Mouse (Mus musculus) cerebellum, postnatal 36 days (tissue): Measurements from ENCODE around the gene Arhgap15.
A peak's percentile ranks its signal among the peaks of the same experiment; 100 is the strongest.

ENCODE experiments used
- DNase-seq, 2 experiments: peaks; one replicate each; pipeline ENCODE4 v3.0.0; 2021 to 2022; ENCODE audit warnings: mixed read lengths in 2 of 2

The Arhgap15 gene

GRCm38 (mm10) chr2:44192058-44192457 lies 443.4 kb downstream of the Arhgap15 start:
- DNase-seq: no peak

- no peak for DNase-seq
Measured at GRCm38 (mm10) chr2:44215506-44215905, 466.9 kb downstream of the Arhgap15 start.

- DNase-seq: no peak
Measured at GRCm38 (mm10) chr2:44217811-44218210, 469.2 kb downstream of the Arhgap15 start.

- no peak for DNase-seq
Measured at GRCm38 (mm10) chr2:44218317-44218716, 469.7 kb downstream of the Arhgap15 start.

GRCm38 (mm10) chr2:44221686-44222085 lies 473.1 kb downstream of the Arhgap15 start:
- DNase-seq: no peak

GRCm38 (mm10) chr2:44222176-44222753 lies 473.6 kb downstream of the Arhgap15 start:
- no peak for DNase-seq

GRCm38 (mm10) chr2:44234856-44235255 lies 486.2 kb downstream of the Arhgap15 start:
- DNase-seq: no peak

GRCm38 (mm10) chr2:44241657-44242454 lies 493.2 kb downstream of the Arhgap15 start:
- no peak for DNase-seq

GRCm38 (mm10) chr2:44242628-44243255 lies 494.1 kb downstream of the Arhgap15 start:
- DNase-seq: no peak

- DNase-seq: no peak
Measured at GRCm38 (mm10) chr2:44255343-44255742, 506.7 kb downstream of the Arhgap15 start.

GRCm38 (mm10) chr2:44257946-44258345 lies 509.3 kb downstream of the Arhgap15 start:
- DNase-seq: peak; percentile 38 to 49

GRCm38 (mm10) chr2:44271455-44272346 lies 523.1 kb downstream of the Arhgap15 start:
- DNase-seq: no peak

- DNase-seq: no peak
Measured at GRCm38 (mm10) chr2:44272606-44273005, 524.0 kb downstream of the Arhgap15 start.

GRCm38 (mm10) chr2:44274425-44274824 lies 525.8 kb downstream of the Arhgap15 start:
- DNase-seq: no peak

GRCm38 (mm10) chr2:44286181-44286719 lies 537.6 kb downstream of the Arhgap15 start:
- DNase-seq: no peak

- no peak for DNase-seq
Measured at GRCm38 (mm10) chr2:44299156-44299555, 550.5 kb downstream of the Arhgap15 start.

GRCm38 (mm10) chr2:44299909-44300308 lies 551.3 kb downstream of the Arhgap15 start:
- no peak for DNase-seq

- no peak for DNase-seq
Measured at GRCm38 (mm10) chr2:44300466-44300865, 551.8 kb downstream of the Arhgap15 start.

- no peak for DNase-seq
Measured at GRCm38 (mm10) chr2:44304261-44304970, 555.8 kb downstream of the Arhgap15 start.

GRCm38 (mm10) chr2:44304971-44305808 lies 556.6 kb downstream of the Arhgap15 start:
- no peak for DNase-seq

GRCm38 (mm10) chr2:44306137-44306536 lies 557.5 kb downstream of the Arhgap15 start:
- DNase-seq: no peak
